Mouse (Mus musculus): Measurements from ENCODE around the gene Slc27a5. TPM values are rescaled to one million over a fixed set of nuclear protein-coding genes. Genes with fewer than 3 reads are reported as not detected.

The Slc27a5 gene
- polyA plus RNA-seq, 1 experiment = not detected

DNA sequence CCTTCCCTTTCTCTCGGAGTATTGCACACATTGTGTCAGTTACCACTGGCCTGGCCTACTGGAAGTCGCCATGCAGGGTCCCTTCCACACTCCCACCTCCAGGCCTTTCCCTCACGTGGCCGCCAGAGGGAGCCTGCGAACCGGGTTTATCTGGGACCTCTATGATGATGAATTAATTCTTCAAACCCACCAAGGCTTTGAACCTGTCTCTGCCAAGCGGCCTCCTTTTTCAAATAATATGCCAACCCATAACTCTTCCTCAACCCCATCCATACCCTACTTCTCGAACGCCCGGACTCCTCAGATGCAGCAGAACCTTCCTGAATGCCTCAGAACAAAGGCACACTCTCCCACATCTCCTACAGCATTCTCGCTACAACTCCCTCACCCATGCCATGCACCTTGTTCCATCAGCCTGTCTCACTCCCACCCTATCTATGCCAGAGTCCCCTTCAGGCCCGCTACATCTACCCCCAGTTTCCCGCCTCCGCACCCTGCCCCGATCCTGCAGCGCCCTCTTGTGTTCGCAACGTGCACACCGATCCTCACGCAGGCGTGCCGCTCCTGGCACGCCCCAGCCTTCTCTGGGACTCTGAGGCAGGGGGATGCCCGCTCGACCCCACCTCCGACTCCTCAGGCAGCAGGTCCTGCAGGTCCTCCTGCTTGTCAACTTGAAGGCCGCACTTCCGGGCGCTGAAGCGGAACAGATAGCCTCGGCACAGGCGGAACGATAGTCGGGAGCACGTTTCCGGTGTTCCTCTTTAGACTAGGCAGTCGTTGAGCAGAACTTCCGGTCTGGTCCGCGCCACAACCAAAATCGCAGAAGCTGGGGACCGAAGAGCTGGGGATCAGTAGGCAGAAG lies 11.4 kb upstream of the Slc27a5 start:
- H3K27ac ChIP-seq (replicated peaks; ENCODE audit: low read depth, low read length) = peak overlapping the region; percentile 89
- H3K4me1 ChIP-seq (ENCODE audit: control insufficient read depth, insufficient read depth, insufficient read length, low read length) = peaks cover 6% of the 10 kb centered on the region; the same call in 1 of the 2 replicates
- peak overlapping the region; percentile 94 for H3K4me3 ChIP-seq (ENCODE audit: insufficient read depth, low read depth, low read length)

DNA sequence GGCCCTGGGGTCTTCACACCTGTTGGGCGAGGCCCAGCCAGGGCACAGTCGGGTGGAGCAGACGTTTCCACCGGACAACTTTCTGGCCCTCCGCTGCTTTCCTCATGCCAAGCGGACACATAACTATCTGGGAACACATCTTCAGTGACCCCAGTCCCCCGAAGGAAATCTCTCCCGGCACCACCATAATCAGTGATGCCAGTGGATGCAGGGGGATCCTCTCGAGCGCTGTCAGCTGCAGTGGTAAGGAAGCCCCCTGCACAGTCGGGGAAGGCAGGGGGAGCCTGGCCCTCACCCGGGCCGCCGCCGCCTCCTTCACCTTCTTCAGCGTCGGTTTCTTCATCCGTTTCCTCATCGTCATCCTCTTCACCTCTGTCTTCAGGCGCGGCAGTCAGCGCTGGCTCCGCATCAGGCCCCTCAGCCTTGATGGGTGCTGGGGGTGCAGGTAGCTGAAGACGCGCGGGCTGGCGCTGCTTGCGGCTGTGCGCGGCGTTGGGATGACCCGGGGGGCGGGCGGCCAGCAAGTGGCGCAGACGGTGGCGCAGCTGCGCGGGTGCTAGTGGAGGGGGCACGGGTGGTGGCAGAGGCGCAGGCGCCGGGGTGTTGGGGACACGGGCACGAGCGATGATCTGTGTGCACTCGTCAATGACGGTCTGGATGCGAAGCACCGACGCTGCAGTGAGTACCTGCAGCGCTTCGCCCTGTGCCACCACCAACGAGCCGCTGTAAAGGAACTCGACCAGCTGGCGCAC lies 9.5 kb upstream of the Slc27a5 start:
- H3K4me3 ChIP-seq (ENCODE audit: insufficient read depth, low read depth, low read length) = no peak overlapping the region
- H3K4me1 ChIP-seq (ENCODE audit: control insufficient read depth, insufficient read depth, insufficient read length, low read length) = peaks cover 6% of the 10 kb centered on the region; the same call in 1 of the 2 replicates
- 0 out of 2 replicates have a peak overlapping the region, but pooled peaks have one; percentile 14 for H3K27ac ChIP-seq (replicated peaks; ENCODE audit: low read depth, low read length)

DNA sequence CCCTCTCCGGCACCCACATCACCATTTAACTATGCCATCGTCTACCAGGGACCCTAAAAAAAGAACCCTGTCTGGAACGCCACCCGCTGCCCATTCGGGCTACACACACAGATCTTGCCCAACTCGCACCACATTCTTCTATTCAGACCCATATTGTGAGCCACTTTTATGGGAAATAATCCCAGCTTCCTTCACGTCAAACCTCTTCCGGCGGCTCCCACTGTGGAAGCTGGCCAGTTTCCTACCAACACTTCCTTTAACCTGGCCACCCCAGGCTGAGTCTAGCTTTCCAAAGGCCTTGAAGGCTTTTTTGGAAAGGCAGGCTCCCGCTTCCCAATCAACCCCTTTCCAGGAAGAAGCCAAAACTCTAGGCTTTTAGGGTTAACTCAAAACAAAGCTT lies 8.5 kb upstream of the Slc27a5 start:
- peaks cover 6% of the 10 kb centered on the region; the same call in 1 of the 2 replicates for H3K4me1 ChIP-seq (ENCODE audit: control insufficient read depth, insufficient read depth, insufficient read length, low read length)
- H3K4me3 ChIP-seq (ENCODE audit: insufficient read depth, low read depth, low read length) = peak overlapping the region; percentile 13
- H3K27ac ChIP-seq (replicated peaks; ENCODE audit: low read depth, low read length) = peak overlapping the region; percentile 83

DNA sequence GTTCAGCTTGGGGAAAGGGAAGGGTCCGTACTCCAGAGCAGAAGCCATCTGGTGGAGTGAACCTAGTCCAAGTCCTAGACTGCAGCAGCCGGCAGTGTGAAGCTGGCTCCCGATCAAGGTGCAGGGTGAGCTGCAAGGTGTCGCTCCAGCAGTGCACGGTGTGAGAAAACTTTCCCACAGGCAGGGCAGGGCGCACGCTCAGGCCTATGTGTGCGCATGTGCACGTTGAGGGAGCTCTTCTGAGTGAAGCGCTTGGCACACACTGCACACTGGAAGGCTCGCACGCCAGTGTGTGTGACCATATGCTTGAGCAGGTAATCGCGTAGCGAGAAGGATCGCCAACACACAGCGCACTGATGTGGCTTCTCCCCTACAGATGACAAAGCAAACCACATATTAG lies 8.0 kb upstream of the Slc27a5 start:
- Histone ChIP-seq H3K4me1 (ENCODE audit: control insufficient read depth, insufficient read depth, insufficient read length, low read length) (peaks cover 6% of the 10 kb centered on the region; the same call in 1 of the 2 replicates), H3K27ac (replicated peaks; ENCODE audit: low read depth, low read length) (peak overlapping the region; percentile 55), H3K4me3 (ENCODE audit: insufficient read depth, low read depth, low read length) (0 out of 2 replicates have a peak overlapping the region, but pooled peaks have one; percentile 13)

DNA sequence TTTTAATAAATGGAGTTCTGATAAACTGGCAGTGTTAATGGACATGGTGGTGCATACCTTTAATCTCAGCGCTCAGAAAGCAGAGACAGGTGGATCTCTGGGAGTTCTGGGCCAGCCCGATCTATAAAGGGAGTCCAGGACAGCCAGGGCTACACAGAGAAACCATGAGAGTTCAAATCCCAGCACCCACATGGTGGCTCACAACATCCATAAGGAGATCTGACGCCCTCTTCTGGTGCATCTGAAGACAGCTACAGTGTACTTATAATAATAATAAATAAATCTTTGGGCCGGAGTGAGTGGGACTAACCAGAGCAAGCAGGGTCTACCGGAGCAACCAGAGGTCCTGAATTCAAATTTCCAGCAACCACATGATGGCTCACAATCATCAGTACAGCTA lies 5.4 kb upstream of the Slc27a5 start:
- H3K4me1 ChIP-seq (ENCODE audit: control insufficient read depth, insufficient read depth, insufficient read length, low read length) = no peaks in the 10 kb centered on the region
- no peak overlapping the region for H3K27ac ChIP-seq (replicated peaks; ENCODE audit: low read depth, low read length)
- no peak overlapping the region for H3K4me3 ChIP-seq (ENCODE audit: insufficient read depth, low read depth, low read length)

DNA sequence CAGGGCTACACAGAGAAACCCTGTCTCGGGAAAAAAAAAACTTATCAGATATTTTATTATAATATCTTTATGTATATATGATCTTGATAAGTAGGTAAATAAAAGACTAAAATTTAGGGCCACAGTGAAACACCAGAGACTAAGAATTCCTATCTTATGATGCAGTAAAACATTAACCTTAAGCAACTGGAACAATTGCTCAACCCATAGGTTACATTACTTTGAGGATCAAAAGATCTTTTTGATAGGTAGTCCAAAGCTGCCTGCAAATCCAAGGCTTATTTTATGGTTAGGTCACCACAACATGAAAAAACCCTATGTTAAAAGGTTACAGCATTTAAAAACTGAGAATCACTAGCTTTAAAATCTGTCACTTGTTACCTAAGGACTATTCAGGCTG lies 3.6 kb upstream of the Slc27a5 start:
- no peak overlapping the region for H3K27ac ChIP-seq (replicated peaks; ENCODE audit: low read depth, low read length)
- no peaks in the 10 kb centered on the region for H3K4me1 ChIP-seq (ENCODE audit: control insufficient read depth, insufficient read depth, insufficient read length, low read length)
- no peak overlapping the region for H3K4me3 ChIP-seq (ENCODE audit: insufficient read depth, low read depth, low read length)

DNA sequence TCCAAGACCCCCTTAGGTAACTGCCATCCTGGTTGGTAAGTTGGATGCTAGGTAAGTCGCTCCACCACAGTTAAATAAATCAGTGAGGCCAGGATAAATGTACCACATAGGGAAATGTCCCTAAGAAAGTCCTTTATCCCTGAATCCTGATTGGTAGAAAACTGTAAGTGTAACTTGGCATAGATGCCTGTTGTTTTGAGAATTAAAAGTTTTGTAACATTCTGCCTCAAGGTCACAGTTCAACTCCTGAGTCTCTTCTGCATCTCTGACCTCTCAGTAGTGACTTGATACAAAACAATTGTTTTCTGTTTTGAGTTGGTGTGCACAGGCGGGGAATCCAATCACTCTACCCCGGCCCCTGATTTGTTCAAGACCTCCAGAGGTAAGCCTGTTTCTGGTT lies 859 bp upstream of the Slc27a5 start, which contains the start of gene Trim28:
Trim28 (plus strand) TSS at position 264 of the 400 bp plus-strand sequence.
- Histone ChIP-seq H3K4me1 (ENCODE audit: control insufficient read depth, insufficient read depth, insufficient read length, low read length) (no peaks in the 10 kb centered on the region), H3K4me3 (ENCODE audit: insufficient read depth, low read depth, low read length) (no peak within 1 kb of the TSS), H3K27ac (replicated peaks; ENCODE audit: low read depth, low read length) (no peak within 1 kb of the TSS)

DNA sequence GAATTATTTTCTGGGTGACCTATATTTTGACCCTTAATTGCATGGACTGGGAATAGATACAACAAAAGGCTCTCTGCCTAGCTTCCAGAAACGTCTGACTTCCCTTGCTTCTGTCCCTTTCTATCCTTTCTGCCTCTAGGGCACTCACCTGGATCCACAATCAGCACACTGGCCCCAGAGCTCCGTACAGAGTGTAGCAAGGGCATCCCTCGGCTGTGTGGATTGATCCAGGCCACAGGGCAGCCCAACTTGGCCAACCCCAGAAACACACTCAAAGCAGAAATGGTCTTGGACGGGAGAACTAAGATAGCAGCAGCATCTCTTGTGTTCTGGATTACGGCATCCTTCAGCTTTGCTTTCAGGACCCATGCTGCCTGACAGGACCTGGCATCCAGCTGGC lies 762 bp downstream of the Slc27a5 start:
- no peak overlapping the region for H3K4me3 ChIP-seq (ENCODE audit: insufficient read depth, low read depth, low read length)
- H3K27ac ChIP-seq (replicated peaks; ENCODE audit: low read depth, low read length) = no peak overlapping the region
- H3K4me1 ChIP-seq (ENCODE audit: control insufficient read depth, insufficient read depth, insufficient read length, low read length) = no peaks in the 10 kb centered on the region

DNA sequence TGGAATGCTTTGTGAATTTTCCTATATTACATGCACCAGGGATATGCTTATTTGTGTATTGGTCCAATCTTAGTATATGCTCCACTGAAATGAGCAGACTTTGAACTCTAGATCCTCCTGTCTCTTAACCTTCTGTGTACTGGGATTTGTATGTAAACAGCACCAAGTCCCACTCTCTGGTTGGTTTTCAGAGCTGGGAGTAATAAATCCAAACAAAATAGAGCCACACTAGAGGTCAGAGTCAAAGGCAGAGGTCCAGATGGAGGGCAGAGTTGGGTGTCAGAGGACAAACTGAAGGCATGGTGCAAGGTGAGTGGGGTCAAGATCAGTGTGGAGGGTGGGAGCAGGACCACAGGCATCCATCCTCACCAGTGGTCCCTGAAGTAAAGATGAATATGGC lies 2.1 kb downstream of the Slc27a5 start:
- H3K4me3 ChIP-seq (ENCODE audit: insufficient read depth, low read depth, low read length) = no peak overlapping the region
- H3K27ac ChIP-seq (replicated peaks; ENCODE audit: low read depth, low read length) = no peak overlapping the region
- H3K4me1 ChIP-seq (ENCODE audit: control insufficient read depth, insufficient read depth, insufficient read length, low read length) = no peaks in the 10 kb centered on the region

DNA sequence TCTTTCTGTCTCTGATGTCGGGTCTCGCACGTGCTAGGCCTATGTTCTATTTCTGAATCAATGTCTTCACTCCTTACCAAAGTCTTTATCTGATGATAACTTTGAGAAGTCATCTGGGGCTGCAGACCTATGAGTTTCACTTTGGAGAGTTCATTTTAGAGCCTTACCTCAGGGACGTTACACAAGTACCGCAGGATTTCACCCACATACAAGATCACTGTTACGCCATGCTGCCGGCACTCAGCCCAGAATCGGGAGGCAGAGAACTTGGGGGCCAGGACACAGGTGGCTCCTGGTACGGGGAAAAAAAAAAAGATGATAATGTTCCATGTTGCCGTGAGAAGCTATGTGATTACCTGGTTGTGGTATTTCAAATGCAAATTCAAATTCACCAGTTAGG lies 4.8 kb downstream of the Slc27a5 start:
- no peaks in the 10 kb centered on the region for H3K4me1 ChIP-seq (ENCODE audit: control insufficient read depth, insufficient read depth, insufficient read length, low read length)
- H3K4me3 ChIP-seq (ENCODE audit: insufficient read depth, low read depth, low read length) = no peak overlapping the region
- no peak overlapping the region for H3K27ac ChIP-seq (replicated peaks; ENCODE audit: low read depth, low read length)

DNA sequence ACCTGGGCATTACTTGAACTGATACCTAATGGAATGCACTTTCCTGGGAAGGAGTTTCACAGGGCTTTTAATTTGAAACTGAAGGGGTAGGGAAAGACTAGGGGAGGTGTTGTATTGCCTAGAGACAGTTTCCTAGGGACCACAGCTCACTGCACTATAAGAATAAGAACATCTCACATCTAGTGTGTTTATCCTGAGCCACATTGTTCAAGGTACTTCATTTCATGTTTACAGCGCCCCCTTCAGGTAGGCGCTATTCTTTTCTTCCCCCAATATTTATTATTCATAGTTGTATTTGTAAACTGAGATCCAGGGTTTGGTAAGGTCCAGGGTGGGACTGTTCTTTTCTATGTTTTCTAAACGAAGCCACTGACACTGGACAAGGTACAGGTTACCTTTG lies 5.8 kb downstream of the Slc27a5 start:
- Histone ChIP-seq H3K4me3 (ENCODE audit: insufficient read depth, low read depth, low read length) (no peak overlapping the region), H3K4me1 (ENCODE audit: control insufficient read depth, insufficient read depth, insufficient read length, low read length) (no peaks in the 10 kb centered on the region), H3K27ac (replicated peaks; ENCODE audit: low read depth, low read length) (no peak overlapping the region)

DNA sequence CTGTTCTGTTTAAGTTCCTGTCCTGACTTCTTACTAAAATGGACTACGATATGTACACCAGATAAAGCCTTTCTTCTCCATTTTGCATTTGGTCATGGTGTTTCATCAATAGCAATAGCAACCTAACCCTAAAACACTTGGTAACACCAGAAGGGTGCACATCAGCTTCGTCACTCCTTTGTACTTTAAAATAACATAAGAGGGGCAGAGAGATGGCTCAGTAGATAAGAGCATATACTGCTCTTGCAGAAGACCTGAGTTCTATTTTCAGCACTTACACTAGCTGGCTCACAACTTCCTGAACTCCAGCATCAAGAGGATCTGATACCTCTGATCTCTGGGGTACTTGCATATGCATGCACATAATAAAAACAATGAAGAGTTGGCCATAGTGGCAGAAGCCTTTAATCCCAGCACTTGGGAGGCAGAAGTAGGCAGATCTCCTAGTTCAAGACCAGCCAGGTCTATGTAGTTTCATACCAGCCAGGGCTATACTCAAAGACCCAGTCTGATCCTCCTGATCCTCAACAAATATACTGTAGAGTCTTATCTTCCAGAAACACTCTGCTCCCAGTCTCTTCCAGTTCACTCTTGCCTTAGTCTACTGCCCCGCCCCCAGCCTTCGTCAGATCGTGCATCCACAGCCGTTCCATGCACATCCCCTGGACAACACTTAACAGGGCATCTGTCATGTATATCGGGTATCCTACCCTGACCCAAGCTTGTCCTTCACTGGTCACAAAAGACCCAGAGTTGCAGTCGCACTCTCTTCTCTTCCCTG lies 10.4 kb downstream of the Slc27a5 start:
- H3K4me3 ChIP-seq (ENCODE audit: insufficient read depth, low read depth, low read length) = no peak overlapping the region
- no peaks in the 10 kb centered on the region for H3K4me1 ChIP-seq (ENCODE audit: control insufficient read depth, insufficient read depth, insufficient read length, low read length)

DNA sequence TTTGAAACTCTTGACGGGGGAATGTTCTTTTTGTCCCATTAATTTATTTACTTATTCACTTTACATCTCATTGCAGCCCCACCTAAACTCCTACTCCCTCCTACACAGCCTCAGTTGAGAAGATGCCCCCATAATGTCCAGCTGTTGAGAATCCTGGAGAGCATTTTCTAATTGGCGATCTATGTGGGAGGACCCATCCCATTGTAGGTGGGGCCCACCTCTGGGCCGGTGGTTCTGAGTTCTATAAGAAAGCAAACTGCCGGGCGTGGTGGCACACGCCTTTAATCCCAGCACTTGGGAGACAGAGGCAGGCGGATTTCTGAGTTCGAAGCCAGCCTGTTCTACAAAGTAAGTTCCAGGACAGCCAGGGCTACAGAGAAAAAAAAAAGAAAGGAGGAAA lies 11.1 kb downstream of the Slc27a5 start:
- H3K4me1 ChIP-seq (ENCODE audit: control insufficient read depth, insufficient read depth, insufficient read length, low read length) = no peaks in the 10 kb centered on the region
- H3K4me3 ChIP-seq (ENCODE audit: insufficient read depth, low read depth, low read length) = no peak overlapping the region
- H3K27ac ChIP-seq (replicated peaks; ENCODE audit: low read depth, low read length) = no peak overlapping the region

More for the DNA sequence above, 10.4 kb downstream of the Slc27a5 start:
- H3K27ac ChIP-seq (replicated peaks; ENCODE audit: low read depth, low read length) = no peak overlapping the region

DNA sequence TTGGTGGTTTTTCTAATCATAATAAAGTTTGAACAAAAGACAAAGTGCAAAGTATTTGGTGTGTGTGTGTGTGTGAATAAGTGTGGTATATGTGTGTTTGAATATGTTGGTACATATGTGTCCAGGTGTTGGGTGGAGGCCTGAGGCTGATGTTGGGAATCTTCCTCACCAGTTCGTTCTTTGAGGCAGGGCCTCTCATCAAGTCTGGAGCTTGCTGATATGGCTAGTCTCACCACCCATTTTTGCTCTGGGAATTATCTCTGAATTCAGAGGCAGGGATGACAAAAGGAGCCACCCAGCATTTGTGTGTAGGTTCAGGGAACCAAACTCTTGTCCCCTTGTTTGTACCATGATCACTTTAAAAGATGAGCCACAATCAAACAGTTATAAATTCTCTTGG lies 12.3 kb downstream of the Slc27a5 start:
- no peak overlapping the region for H3K4me3 ChIP-seq (ENCODE audit: insufficient read depth, low read depth, low read length)
- no peaks in the 10 kb centered on the region for H3K4me1 ChIP-seq (ENCODE audit: control insufficient read depth, insufficient read depth, insufficient read length, low read length)
- no peak overlapping the region for H3K27ac ChIP-seq (replicated peaks; ENCODE audit: low read depth, low read length)

DNA sequence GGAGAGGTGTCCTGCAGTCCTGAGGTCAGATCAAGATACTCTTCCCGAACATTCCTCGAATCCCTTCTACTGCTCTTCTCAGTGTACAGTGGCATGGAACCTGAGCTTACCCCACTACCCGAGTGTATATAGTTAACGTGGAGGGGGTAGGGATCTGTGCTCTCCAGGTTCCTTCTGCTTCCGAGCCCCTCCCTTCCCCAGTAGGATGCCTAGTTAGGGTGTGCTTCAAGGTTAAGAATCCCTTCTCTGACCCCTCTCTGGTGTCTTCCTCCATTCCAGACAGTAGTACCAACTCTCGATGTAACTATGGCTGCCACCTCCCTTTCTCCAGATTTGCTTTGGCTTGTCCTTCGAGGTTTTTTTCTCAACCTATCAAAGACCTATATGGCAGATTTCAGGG lies 17.7 kb downstream of the Slc27a5 start:
- peaks cover 9% of the 10 kb centered on the region for H3K4me1 ChIP-seq (ENCODE audit: control insufficient read depth, insufficient read depth, insufficient read length, low read length)
- no peak overlapping the region for H3K4me3 ChIP-seq (ENCODE audit: insufficient read depth, low read depth, low read length)
- no peak overlapping the region for H3K27ac ChIP-seq (replicated peaks; ENCODE audit: low read depth, low read length)

Measured in brown adipose tissue, adult 24 weeks (tissue).